Mouse (Mus musculus) embryonic facial prominence, embryonic 10.5 days (tissue): Measurements from ENCODE around the gene Ttc22. TPM values are rescaled to one million over a fixed set of nuclear protein-coding genes. Genes with fewer than 3 reads are reported as not detected.

ENCODE experiments used
- DNase-seq: peaks from one replicate; pipeline ENCODE4 v3.0.0-alpha.2; 2017; ENCODE audit warnings: low spot score
- H3K27ac ChIP-seq: fragments of 300-500 bp; sonication (generic); replicated peaks from 2 replicates; pipeline ENCODE4 v1.5.1; 2016; ENCODE audit warnings: mild to moderate bottlenecking
- H3K27me3 ChIP-seq: fragments of 300-500 bp; sonication (generic); replicated peaks from 2 replicates; pipeline ENCODE4 v1.6.1; 2016; ENCODE audit warnings: low read depth, mild to moderate bottlenecking; ENCODE audit not compliant: poor library complexity, severe bottlenecking
- H3K36me3 ChIP-seq: fragments of 300-500 bp; sonication (generic); replicated peaks from 2 replicates; pipeline ENCODE4 v1.6.1; 2016; ENCODE audit warnings: mild to moderate bottlenecking, moderate library complexity
- H3K4me1 ChIP-seq: fragments of 300-500 bp; sonication (generic); 2 replicates; pipeline ENCODE4 v1.6.1; 2016
- H3K4me3 ChIP-seq: fragments of 300-500 bp; sonication (generic); 2 replicates; pipeline ENCODE4 v1.5.1; 2016; ENCODE audit warnings: mild to moderate bottlenecking, moderate library complexity
- H3K9me3 ChIP-seq: fragments of 300-500 bp; sonication (generic); 2 replicates; pipeline ENCODE4 v1.6.1; 2016; ENCODE audit warnings: mild to moderate bottlenecking
- WGBS: fragments of 180-500 bp; shearing (Covaris S2); methylation state at CpG from one replicate; pipeline ENCODE4 v1.1.7; 2016; 5-methylcytosine and 5-hydroxymethylcytosine counted together
- polyA plus RNA-seq: library from polyadenylated mRNA; unstranded; fragments of >200 nt; fragmentation: Nextera tagmentation; extraction: Ambion mirVana; gene quantifications from 2 replicates; pipeline ENCODE4 v1.2.1, GENCODE M21; 2016

Gene Ttc22
- polyA plus RNA-seq, 1 experiment from 2014 or later, result not detected

GRCm38 (mm10) chr4:106597741-106598140 is 24.5 kb upstream of the Ttc22 start:
- Histone ChIP-seq H3K4me1 (no peaks in the 10 kb centered on the region), H3K27me3 (no peaks in the 10 kb centered on the region), H3K36me3 (no peaks in the 10 kb centered on the region), H3K4me3 (no peak overlapping the region), H3K9me3 (no peaks in the 10 kb centered on the region), H3K27ac (no peak overlapping the region)
- WGBS, result 86% methylated on average over 4 of the region's 4 CpGs
- no peak for DNase-seq

- DNase-seq, result no peak
- Histone ChIP-seq H3K9me3 (no peaks in the 10 kb centered on the region), H3K4me1 (no peaks in the 10 kb centered on the region), H3K36me3 (no peaks in the 10 kb centered on the region), H3K27me3 (no peaks in the 10 kb centered on the region), H3K27ac (no peak overlapping the region), H3K4me3 (no peak overlapping the region)
- 59% methylated on average over 1 of the region's 1 CpGs for WGBS
These were observed 22.8 kb upstream of the Ttc22 start for GRCm38 (mm10) chr4:106599415-106599814.

GRCm38 (mm10) chr4:106600770-106601169 is 21.5 kb upstream of the Ttc22 start:
- no peaks in the 10 kb centered on the region for H3K4me1 ChIP-seq
- WGBS, result 84% methylated on average over 4 of the region's 4 CpGs
- no peak overlapping the region for H3K27ac ChIP-seq
- H3K4me3 ChIP-seq, result no peak overlapping the region
- H3K36me3 ChIP-seq, result no peaks in the 10 kb centered on the region
- H3K27me3 ChIP-seq, result no peaks in the 10 kb centered on the region
- H3K9me3 ChIP-seq, result no peaks in the 10 kb centered on the region
- no peak for DNase-seq

GRCm38 (mm10) chr4:106606639-106607554 is 15.3 kb upstream of the Ttc22 start:
- no peaks in the 10 kb centered on the region for H3K27me3 ChIP-seq
- peak overlapping the region; percentile 39 for H3K4me3 ChIP-seq
- peak; percentile 64 for DNase-seq
- H3K27ac ChIP-seq, result peak overlapping the region; percentile 55
- H3K9me3 ChIP-seq, result no peaks in the 10 kb centered on the region
- 41% methylated on average over 18 of the region's 18 CpGs for WGBS
- peaks cover 6% of the 10 kb centered on the region for H3K4me1 ChIP-seq
- H3K36me3 ChIP-seq, result no peaks in the 10 kb centered on the region

- 85% methylated on average over 1 of the region's 1 CpGs for WGBS
- no peaks in the 10 kb centered on the region for H3K36me3 ChIP-seq
- DNase-seq, result no peak
These were observed 14.3 kb upstream of the Ttc22 start for GRCm38 (mm10) chr4:106607905-106608304.

GRCm38 (mm10) chr4:106613105-106613504 is 9.1 kb upstream of the Ttc22 start:
- H3K27ac ChIP-seq, result no peak overlapping the region
- H3K9me3 ChIP-seq, result no peaks in the 10 kb centered on the region
- H3K4me3 ChIP-seq, result no peak overlapping the region
- WGBS, result 78% methylated on average over 8 of the region's 8 CpGs
- DNase-seq, result no peak
- no peaks in the 10 kb centered on the region for H3K36me3 ChIP-seq
- peaks cover 20% of the 10 kb centered on the region for H3K4me1 ChIP-seq
- H3K27me3 ChIP-seq, result peaks cover 24% of the 10 kb centered on the region

More at GRCm38 (mm10) chr4:106607905-106608304, 14.3 kb upstream of the Ttc22 start:
- no peaks in the 10 kb centered on the region for H3K9me3 ChIP-seq
- H3K27me3 ChIP-seq, result no peaks in the 10 kb centered on the region
- no peak overlapping the region for H3K4me3 ChIP-seq
- peaks cover 6% of the 10 kb centered on the region for H3K4me1 ChIP-seq
- H3K27ac ChIP-seq, result no peak overlapping the region

GRCm38 (mm10) chr4:106613560-106613959 is 8.7 kb upstream of the Ttc22 start:
- no peak overlapping the region for H3K27ac ChIP-seq

GRCm38 (mm10) chr4:106614180-106614797 is 7.9 kb upstream of the Ttc22 start:
- H3K9me3 ChIP-seq, result no peaks in the 10 kb centered on the region
- WGBS, result 38% methylated on average over 7 of the region's 7 CpGs
- peak; percentile 80 for DNase-seq
- peaks cover 20% of the 10 kb centered on the region for H3K4me1 ChIP-seq
- no peak overlapping the region for H3K4me3 ChIP-seq
- no peaks in the 10 kb centered on the region for H3K36me3 ChIP-seq
- peaks cover 31% of the 10 kb centered on the region for H3K27me3 ChIP-seq
- no peak overlapping the region for H3K27ac ChIP-seq

More at GRCm38 (mm10) chr4:106613560-106613959, 8.7 kb upstream of the Ttc22 start:
- Histone ChIP-seq H3K36me3 (no peaks in the 10 kb centered on the region), H3K9me3 (no peaks in the 10 kb centered on the region), H3K4me1 (peaks cover 20% of the 10 kb centered on the region), H3K27me3 (peaks cover 24% of the 10 kb centered on the region), H3K4me3 (no peak overlapping the region)
- 75% methylated on average over 3 of the region's 3 CpGs for WGBS
- no peak for DNase-seq

GRCm38 (mm10) chr4:106614881-106615280 is 7.4 kb upstream of the Ttc22 start:
- Histone ChIP-seq H3K9me3 (no peaks in the 10 kb centered on the region), H3K27ac (no peak overlapping the region), H3K27me3 (peaks cover 32% of the 10 kb centered on the region), H3K36me3 (no peaks in the 10 kb centered on the region), H3K4me3 (no peak overlapping the region), H3K4me1 (peaks cover 20% of the 10 kb centered on the region)
- WGBS, result 82% methylated on average over 9 of the region's 9 CpGs
- DNase-seq, result no peak

- H3K27me3 ChIP-seq, result peaks cover 32% of the 10 kb centered on the region
- no peak overlapping the region for H3K27ac ChIP-seq
- 82% methylated on average over 12 of the region's 12 CpGs for WGBS
- no peaks in the 10 kb centered on the region for H3K9me3 ChIP-seq
- no peak overlapping the region for H3K4me3 ChIP-seq
- peaks cover 20% of the 10 kb centered on the region for H3K4me1 ChIP-seq
- no peak for DNase-seq
- H3K36me3 ChIP-seq, result no peaks in the 10 kb centered on the region
These were observed 6.6 kb upstream of the Ttc22 start for GRCm38 (mm10) chr4:106615637-106616036.

- no peak within 1 kb of the TSS; the same call in 1 of the 2 replicates for H3K27ac ChIP-seq
- WGBS, result 2% methylated on average over 19 of the region's 19 CpGs
- H3K4me3 ChIP-seq, result peak within 1 kb of the TSS; percentile 42
- H3K36me3 ChIP-seq, result no peaks in the 10 kb centered on the region
- no peaks in the 10 kb centered on the region for H3K9me3 ChIP-seq
- peak; percentile 58 for DNase-seq
- H3K4me1 ChIP-seq, result peaks cover 20% of the 10 kb centered on the region
- peaks cover 43% of the 10 kb centered on the region for H3K27me3 ChIP-seq
These were observed 5.2 kb upstream of the Ttc22 start, which contains the start of gene Lexm for GRCm38 (mm10) chr4:106617056-106617455. Lexm (minus strand) TSS chr4:106617241.

- H3K27ac ChIP-seq, result no peak overlapping the region
- no peak for DNase-seq
- no peaks in the 10 kb centered on the region for H3K36me3 ChIP-seq
- H3K9me3 ChIP-seq, result no peaks in the 10 kb centered on the region
- H3K4me3 ChIP-seq, result no peak overlapping the region
- peaks cover 27% of the 10 kb centered on the region for H3K4me1 ChIP-seq
- 89% methylated on average over 4 of the region's 4 CpGs for WGBS
- peaks cover 62% of the 10 kb centered on the region for H3K27me3 ChIP-seq
These were observed 3.3 kb upstream of the Ttc22 start for GRCm38 (mm10) chr4:106618898-106619297.
